Mouse (Mus musculus): ENCODE results near the gene Gm128. TPM values are rescaled to one million over a fixed set of nuclear protein-coding genes. Genes with fewer than 3 reads are reported as not detected.

Gene Gm128
- polyA plus RNA-seq, 1 experiment = 1.7 TPM

GRCm38 (mm10) chr3:95203880-95204279, 37.5 kb downstream of the Gm128 start:
- Histone ChIP-seq H3K36me3 (replicated peaks; ENCODE audit: low read length) (peaks cover 95% of the 10 kb centered on the region), H3K9me3 (no peaks in the 10 kb centered on the region), H3K27me3 (replicated peaks) (no peaks in the 10 kb centered on the region), H3K4me3 (replicated peaks) (no peak overlapping the region), H3K4me1 (no peaks in the 10 kb centered on the region)
- no peak for TF ChIP-seq GATA1 (IDR thresholded peaks at IDR 0.05; ENCODE audit: borderline replicate concordance, low read length)
- no peak for TF ChIP-seq FLI1 (IDR thresholded peaks at IDR 0.05; ENCODE audit: low read length)

GRCm38 (mm10) chr3:95200562-95200961, 40.8 kb downstream of the Gm128 start:
- TF ChIP-seq GATA1 (IDR thresholded peaks at IDR 0.05; ENCODE audit: borderline replicate concordance, low read length) (no peak), FLI1 (IDR thresholded peaks at IDR 0.05; ENCODE audit: low read length) (no peak)
- H3K36me3 ChIP-seq (replicated peaks; ENCODE audit: low read length) = peaks cover 97% of the 10 kb centered on the region
- no peaks in the 10 kb centered on the region for H3K9me3 ChIP-seq
- H3K4me1 ChIP-seq = 0 out of 2 replicates have a peak, but pooled peaks cover 4% of the 10 kb centered on the region
- no peak overlapping the region for H3K4me3 ChIP-seq (replicated peaks)
- no peaks in the 10 kb centered on the region for H3K27me3 ChIP-seq (replicated peaks)

GRCm38 (mm10) chr3:95200132-95200531, 41.3 kb downstream of the Gm128 start:
- H3K4me1 ChIP-seq = 0 out of 2 replicates have a peak, but pooled peaks cover 4% of the 10 kb centered on the region
- no peak for TF ChIP-seq GATA1 (IDR thresholded peaks at IDR 0.05; ENCODE audit: borderline replicate concordance, low read length)
- no peak for TF ChIP-seq FLI1 (IDR thresholded peaks at IDR 0.05; ENCODE audit: low read length)
- peaks cover 98% of the 10 kb centered on the region for H3K36me3 ChIP-seq (replicated peaks; ENCODE audit: low read length)
- no peaks in the 10 kb centered on the region for H3K9me3 ChIP-seq
- no peak overlapping the region for H3K4me3 ChIP-seq (replicated peaks)
- H3K27me3 ChIP-seq (replicated peaks) = no peaks in the 10 kb centered on the region

GRCm38 (mm10) chr3:95199101-95199500, 42.3 kb downstream of the Gm128 start:
- TF ChIP-seq GATA1 (IDR thresholded peaks at IDR 0.05; ENCODE audit: borderline replicate concordance, low read length) = no peak
- TF ChIP-seq FLI1 (IDR thresholded peaks at IDR 0.05; ENCODE audit: low read length) = no peak
- Histone ChIP-seq H3K9me3 (no peaks in the 10 kb centered on the region), H3K4me1 (0 out of 2 replicates have a peak, but pooled peaks cover 4% of the 10 kb centered on the region), H3K36me3 (replicated peaks; ENCODE audit: low read length) (peaks cover 97% of the 10 kb centered on the region), H3K27me3 (replicated peaks) (no peaks in the 10 kb centered on the region), H3K4me3 (replicated peaks) (no peak overlapping the region)

- no peak overlapping the region for H3K4me3 ChIP-seq (replicated peaks)
- no peaks in the 10 kb centered on the region for H3K9me3 ChIP-seq
- H3K4me1 ChIP-seq = 0 out of 2 replicates have a peak, but pooled peaks cover 4% of the 10 kb centered on the region
- TF ChIP-seq GATA1 (IDR thresholded peaks at IDR 0.05; ENCODE audit: borderline replicate concordance, low read length) (no peak), FLI1 (IDR thresholded peaks at IDR 0.05; ENCODE audit: low read length) (no peak)
- peaks cover 93% of the 10 kb centered on the region for H3K36me3 ChIP-seq (replicated peaks; ENCODE audit: low read length)
- no peaks in the 10 kb centered on the region for H3K27me3 ChIP-seq (replicated peaks)
These were observed 45.6 kb downstream of the Gm128 start for GRCm38 (mm10) chr3:95195772-95196171.

- Histone ChIP-seq H3K4me1 (0 out of 2 replicates have a peak, but pooled peaks cover 4% of the 10 kb centered on the region), H3K27me3 (replicated peaks) (no peaks in the 10 kb centered on the region), H3K9me3 (no peaks in the 10 kb centered on the region), H3K36me3 (replicated peaks; ENCODE audit: low read length) (peaks cover 91% of the 10 kb centered on the region), H3K4me3 (replicated peaks) (no peak overlapping the region)
- no peak for TF ChIP-seq FLI1 (IDR thresholded peaks at IDR 0.05; ENCODE audit: low read length)
- no peak for TF ChIP-seq GATA1 (IDR thresholded peaks at IDR 0.05; ENCODE audit: borderline replicate concordance, low read length)
These were observed 46.7 kb downstream of the Gm128 start for GRCm38 (mm10) chr3:95194721-95195135.

Other genes with a start within 250 kb of the Gm128 start
- 13.6 and 16.9 TPM in 2 replicates for gene Zfp687, start 226.2 kb downstream of the Gm128 start, polyA plus RNA-seq (2012; ENCODE audit: insufficient read depth, low replicate concordance)
- gene Psmd4, start 199.0 kb downstream of the Gm128 start, polyA plus RNA-seq (2012; ENCODE audit: insufficient read depth, low replicate concordance) = 24.8 and 169 TPM in 2 replicates
- 6.3 and 16.2 TPM in 2 replicates for gene Pip5k1a, start 134.7 kb downstream of the Gm128 start, polyA plus RNA-seq (2012; ENCODE audit: insufficient read depth, low replicate concordance)
- gene Vps72, start 130.6 kb downstream of the Gm128 start, polyA plus RNA-seq (2012; ENCODE audit: insufficient read depth, low replicate concordance) = 231 and 749 TPM in 2 replicates
- not detected in 2 replicates for gene Tmod4, start 117.1 kb downstream of the Gm128 start, polyA plus RNA-seq (2012; ENCODE audit: insufficient read depth, low replicate concordance)
- gene Scnm1, start 107.6 kb downstream of the Gm128 start, polyA plus RNA-seq (2012; ENCODE audit: insufficient read depth, low replicate concordance) = 5.8 and 7.2 TPM in 2 replicates
- 3.8 and 5.1 TPM in 2 replicates for gene Lysmd1, start 107.5 kb downstream of the Gm128 start, polyA plus RNA-seq (2012; ENCODE audit: insufficient read depth, low replicate concordance)
- 34.2 TPM in 1 of 2 replicates, not detected in the other for gene Tnfaip8l2, start 99.2 kb downstream of the Gm128 start, polyA plus RNA-seq (2012; ENCODE audit: insufficient read depth, low replicate concordance)
- 1.2 and 4.0 TPM in 2 replicates for gene Sema6c, start 81.1 kb downstream of the Gm128 start, polyA plus RNA-seq (2012; ENCODE audit: insufficient read depth, low replicate concordance)
- 0.60 TPM in 1 of 2 replicates, not detected in the other for gene Gabpb2, start 23.7 kb downstream of the Gm128 start, polyA plus RNA-seq (2012; ENCODE audit: insufficient read depth, low replicate concordance)
- 183 and 363 TPM in 2 replicates for gene Cdc42se1, start 12.9 kb downstream of the Gm128 start, polyA plus RNA-seq (2012; ENCODE audit: insufficient read depth, low replicate concordance)
- gene Mllt11, start 9.4 kb downstream of the Gm128 start, polyA plus RNA-seq (2012; ENCODE audit: insufficient read depth, low replicate concordance) = 10.4 and 11.3 TPM in 2 replicates
- 0.30 TPM in 1 of 2 replicates, not detected in the other for gene Bnipl, start 9.6 kb upstream of the Gm128 start, polyA plus RNA-seq (2012; ENCODE audit: insufficient read depth, low replicate concordance)
- gene Mindy1, start 39.7 kb upstream of the Gm128 start, polyA plus RNA-seq (2012; ENCODE audit: insufficient read depth, low replicate concordance) = 517 and 1,363 TPM in 2 replicates
- 5.2 and 6.0 TPM in 2 replicates for gene Prune1, start 40.5 kb upstream of the Gm128 start, polyA plus RNA-seq (2012; ENCODE audit: insufficient read depth, low replicate concordance)
- gene Anxa9, start 65.6 kb upstream of the Gm128 start, polyA plus RNA-seq (2012; ENCODE audit: insufficient read depth, low replicate concordance) = 0.66 TPM in 1 of 2 replicates, not detected in the other
- gene Cers2, start 73.2 kb upstream of the Gm128 start, polyA plus RNA-seq (2012; ENCODE audit: insufficient read depth, low replicate concordance) = 36.9 and 124 TPM in 2 replicates
- gene Setdb1, start 115.6 kb upstream of the Gm128 start, polyA plus RNA-seq (2012; ENCODE audit: insufficient read depth, low replicate concordance) = 2.3 and 6.3 TPM in 2 replicates
- not detected in 2 replicates for gene 4930558C23Rik, start 161.2 kb upstream of the Gm128 start, polyA plus RNA-seq (2012; ENCODE audit: insufficient read depth, low replicate concordance)
- 11.1 and 19.7 TPM in 2 replicates for gene Arnt, start 192.8 kb upstream of the Gm128 start, polyA plus RNA-seq (2012; ENCODE audit: insufficient read depth, low replicate concordance)